Mouse (Mus musculus): ENCODE measurements around the gene 1700003E16Rik. TPM values are rescaled to one million over a fixed set of nuclear protein-coding genes. Genes with fewer than 3 reads are reported as not detected.

Gene 1700003E16Rik
- polyA plus RNA-seq, 1 experiment from 2014 or later, result 1.6 TPM

GRCm38 (mm10) chr6:83119734-83120051 lies 36.5 kb upstream of the 1700003E16Rik start:
- ATAC-seq (replicated peaks; ENCODE audit: low FRiP score, low read depth), result no peak
- H3K27me3 ChIP-seq (ENCODE audit: insufficient read depth, low read length), result no peaks in the 10 kb centered on the region
- peak overlapping the region; percentile 63 for H3K4me2 ChIP-seq (ENCODE audit: low read length)
- H3K9ac ChIP-seq (ENCODE audit: low read depth, low read length), result peak overlapping the region; percentile 43; the same call in 1 of the 2 replicates
- no peak overlapping the region for H3K4me3 ChIP-seq (replicated peaks; ENCODE audit: low read depth, low read length)
- H3K27ac ChIP-seq, result no peak overlapping the region
- DNase-seq (ENCODE audit: low spot score), result no peak
- peaks cover 47% of the 10 kb centered on the region for H3K4me1 ChIP-seq (replicated peaks; ENCODE audit: insufficient read depth, low read length)
- no peaks in the 10 kb centered on the region for H3K9me3 ChIP-seq (replicated peaks; ENCODE audit: low read length)
- 54% methylated on average over 7 of the region's 7 CpGs for WGBS
- 0 out of 2 replicates have a peak, but pooled peaks cover 5% of the 10 kb centered on the region for H3K36me3 ChIP-seq (ENCODE audit: insufficient read depth, low read length)
- TF ChIP-seq CTCF (IDR thresholded peaks at IDR 0.05; ENCODE audit: low read depth), result no peak

GRCm38 (mm10) chr6:83120930-83121862 lies 35.0 kb upstream of the 1700003E16Rik start, which contains the start of gene Wbp1:
Gene Wbp1, minus strand, starts transcription at chr6:83121559.
- under 1% methylated on average over 38 of the region's 38 CpGs for WGBS
- ATAC-seq (replicated peaks; ENCODE audit: low FRiP score, low read depth) (peak; percentile 95), DNase-seq (ENCODE audit: low spot score) (peak; percentile 100)
- H3K4me2 ChIP-seq (ENCODE audit: low read length), result peak within 1 kb of the TSS; percentile 80
- TF ChIP-seq CTCF (IDR thresholded peaks at IDR 0.05; ENCODE audit: low read depth), result peak; percentile 3; the same call in 1 of the 2 replicates
- peaks cover 43% of the 10 kb centered on the region for H3K4me1 ChIP-seq (replicated peaks; ENCODE audit: insufficient read depth, low read length)
- H3K4me3 ChIP-seq (replicated peaks; ENCODE audit: low read depth, low read length), result peak within 1 kb of the TSS; percentile 68
- H3K9me3 ChIP-seq (replicated peaks; ENCODE audit: low read length), result no peaks in the 10 kb centered on the region
- peak within 1 kb of the TSS; percentile 93 for H3K27ac ChIP-seq
- H3K27me3 ChIP-seq (ENCODE audit: insufficient read depth, low read length), result no peaks in the 10 kb centered on the region
- H3K36me3 ChIP-seq (ENCODE audit: insufficient read depth, low read length), result 0 out of 2 replicates have a peak, but pooled peaks cover 5% of the 10 kb centered on the region
- peak within 1 kb of the TSS; percentile 73 for H3K9ac ChIP-seq (ENCODE audit: low read depth, low read length)

- H3K4me2 ChIP-seq (ENCODE audit: low read length), result peak overlapping the region; percentile 80
- H3K9ac ChIP-seq (ENCODE audit: low read depth, low read length), result peak overlapping the region; percentile 67
- ATAC-seq (replicated peaks; ENCODE audit: low FRiP score, low read depth), result peak; percentile 1; the same call in 1 of the 2 replicates
- WGBS, result under 1% methylated on average over 41 of the region's 52 CpGs
- peak overlapping the region; percentile 68 for H3K4me3 ChIP-seq (replicated peaks; ENCODE audit: low read depth, low read length)
- DNase-seq (ENCODE audit: low spot score), result peak; percentile 45
- peak overlapping the region; percentile 91 for H3K27ac ChIP-seq
- H3K36me3 ChIP-seq (ENCODE audit: insufficient read depth, low read length), result 0 out of 2 replicates have a peak, but pooled peaks cover 5% of the 10 kb centered on the region
- peaks cover 38% of the 10 kb centered on the region for H3K4me1 ChIP-seq (replicated peaks; ENCODE audit: insufficient read depth, low read length)
- no peak for TF ChIP-seq CTCF (IDR thresholded peaks at IDR 0.05; ENCODE audit: low read depth)
- H3K27me3 ChIP-seq (ENCODE audit: insufficient read depth, low read length), result no peaks in the 10 kb centered on the region
- no peaks in the 10 kb centered on the region for H3K9me3 ChIP-seq (replicated peaks; ENCODE audit: low read length)
Observed at GRCm38 (mm10) chr6:83121863-83122710, 34.1 kb upstream of the 1700003E16Rik start.

GRCm38 (mm10) chr6:83122961-83123360 lies 33.2 kb upstream of the 1700003E16Rik start:
- H3K27ac ChIP-seq, result no peak overlapping the region
- ATAC-seq (replicated peaks; ENCODE audit: low FRiP score, low read depth), result no peak
- H3K4me3 ChIP-seq (replicated peaks; ENCODE audit: low read depth, low read length), result no peak overlapping the region

GRCm38 (mm10) chr6:83124851-83125312 lies 31.3 kb upstream of the 1700003E16Rik start:
- WGBS, result under 1% methylated on average over 30 of the region's 30 CpGs
- H3K27me3 ChIP-seq (ENCODE audit: insufficient read depth, low read length), result no peaks in the 10 kb centered on the region
- peak overlapping the region; percentile 47; the same call in 1 of the 2 replicates for H3K27ac ChIP-seq
- H3K9ac ChIP-seq (ENCODE audit: low read depth, low read length), result peak overlapping the region; percentile 58
- DNase-seq (ENCODE audit: low spot score) (peak; percentile 96), ATAC-seq (replicated peaks; ENCODE audit: low FRiP score, low read depth) (peak; percentile 6; the same call in 1 of the 2 replicates)
- peak overlapping the region; percentile 95 for H3K4me2 ChIP-seq (ENCODE audit: low read length)
- TF ChIP-seq CTCF (IDR thresholded peaks at IDR 0.05; ENCODE audit: low read depth), result no peak
- peaks cover 31% of the 10 kb centered on the region for H3K4me1 ChIP-seq (replicated peaks; ENCODE audit: insufficient read depth, low read length)
- no peaks in the 10 kb centered on the region for H3K36me3 ChIP-seq (ENCODE audit: insufficient read depth, low read length)
- H3K9me3 ChIP-seq (replicated peaks; ENCODE audit: low read length), result no peaks in the 10 kb centered on the region
- peak overlapping the region; percentile 67 for H3K4me3 ChIP-seq (replicated peaks; ENCODE audit: low read depth, low read length)

More at GRCm38 (mm10) chr6:83122961-83123360, 33.2 kb upstream of the 1700003E16Rik start:
- Histone ChIP-seq H3K27me3 (ENCODE audit: insufficient read depth, low read length) (no peaks in the 10 kb centered on the region), H3K9me3 (replicated peaks; ENCODE audit: low read length) (no peaks in the 10 kb centered on the region), H3K36me3 (ENCODE audit: insufficient read depth, low read length) (0 out of 2 replicates have a peak, but pooled peaks cover 5% of the 10 kb centered on the region), H3K4me2 (ENCODE audit: low read length) (no peak overlapping the region), H3K9ac (ENCODE audit: low read depth, low read length) (no peak overlapping the region), H3K4me1 (replicated peaks; ENCODE audit: insufficient read depth, low read length) (peaks cover 38% of the 10 kb centered on the region)
- no peak for DNase-seq (ENCODE audit: low spot score)
- 83% methylated on average over 5 of the region's 5 CpGs for WGBS
- TF ChIP-seq CTCF (IDR thresholded peaks at IDR 0.05; ENCODE audit: low read depth), result no peak

Data from kidney, postnatal 0 days (tissue).